Mouse (Mus musculus) MEL (cell line): ENCODE results near the gene Nfix. TPM values are rescaled to one million over a fixed set of nuclear protein-coding genes. Genes with fewer than 3 reads are reported as not detected.

Source experiments
- DNase-seq: peaks from one replicate; pipeline ENCODE4 v3.0.0; 2011; ENCODE audit warnings: low read depth, low spot score
- H3K27ac ChIP-seq: 2 replicates; pipeline ENCODE4 v1.5.1; 2012; ENCODE audit warnings: low read depth, mild to moderate bottlenecking, control low read depth, low read length, moderate library complexity; ENCODE audit not compliant: control insufficient read depth
- H3K27me3 ChIP-seq, 2 experiments: fragments of 150-350 bp in 1 of 2; sonication (generic) in 1 of 2; 2 replicates each; pipeline ENCODE4 v1.6.1; 2012; ENCODE audit warnings: low read length in 2 of 2, mild to moderate bottlenecking in 2 of 2, improper control_type of control experiment in 1 of 2, moderate library complexity in 1 of 2; ENCODE audit not compliant: insufficient read depth in 2 of 2, control insufficient read depth in 1 of 2
- H3K36me3 ChIP-seq, 2 experiments: 2 replicates each; pipeline ENCODE4 v1.6.1; 2012 to 2014; ENCODE audit warnings: low read length in 2 of 2, improper control_type of control experiment in 1 of 2, inconsistent platforms in 1 of 2, mild to moderate bottlenecking in 1 of 2; ENCODE audit not compliant: insufficient read depth in 2 of 2, control insufficient read depth in 1 of 2
- H3K4me1 ChIP-seq, 2 experiments: fragments of 150-350 bp in 1 of 2; sonication (generic) in 1 of 2; 2 replicates each; pipeline ENCODE4 v1.6.1; 2012; ENCODE audit warnings: low read length in 2 of 2, improper control_type of control experiment in 1 of 2, mild to moderate bottlenecking in 1 of 2; ENCODE audit not compliant: insufficient read depth in 2 of 2, control insufficient read depth in 1 of 2
- H3K4me3 ChIP-seq, 2 experiments: fragments of 150-350 bp in 1 of 2; sonication (generic) in 1 of 2; 2 replicates each; pipeline ENCODE4 v1.5.1; 2012; ENCODE audit warnings: low read depth in 2 of 2, low read length in 2 of 2, mild to moderate bottlenecking in 2 of 2, moderate library complexity in 2 of 2, control low read depth in 1 of 2, improper control_type of control experiment in 1 of 2; ENCODE audit not compliant: control insufficient read depth in 1 of 2, insufficient read depth in 1 of 2
- H3K79me2 ChIP-seq: 2 replicates; pipeline ENCODE4 v1.6.1; 2012; ENCODE audit warnings: mild to moderate bottlenecking, low read length, moderate library complexity; ENCODE audit not compliant: control insufficient read depth, poor library complexity, insufficient read depth
- H3K9ac ChIP-seq: 2 replicates; pipeline ENCODE4 v1.6.1; 2012; ENCODE audit warnings: low read depth, mild to moderate bottlenecking, control low read depth, low read length, moderate library complexity; ENCODE audit not compliant: control insufficient read depth, poor library complexity, severe bottlenecking
- H3K9me3 ChIP-seq: fragments of 150-350 bp; sonication (generic); replicated peaks from 2 replicates; pipeline ENCODE4 v1.6.1; 2012; ENCODE audit warnings: mild to moderate bottlenecking, low read length, improper control_type of control experiment, moderate library complexity; ENCODE audit not compliant: insufficient read depth
- BHLHE40 ChIP-seq: IDR thresholded peaks from 2 replicates; pipeline ENCODE4 v1.6.1; 2012; ENCODE audit warnings: low read depth, mild to moderate bottlenecking, inconsistent platforms, low read length, improper control_type of control experiment, borderline replicate concordance
- CHD1 ChIP-seq: IDR thresholded peaks from 2 replicates; pipeline ENCODE4 v1.6.1; 2012; ENCODE audit warnings: low read depth, mild to moderate bottlenecking, inconsistent platforms, low read length, improper control_type of control experiment
- E2F4 ChIP-seq: IDR thresholded peaks from 2 replicates; pipeline ENCODE4 v1.6.1; 2011; ENCODE audit warnings: low read depth, low read length, improper control_type of control experiment, borderline replicate concordance
- ELF1 ChIP-seq: IDR thresholded peaks from 2 replicates; pipeline ENCODE4 v1.6.1; 2014; ENCODE audit warnings: low read depth, mild to moderate bottlenecking, inconsistent platforms, low read length, improper control_type of control experiment, moderate library complexity
- EP300 ChIP-seq, 2 experiments: IDR thresholded peaks; 2 replicates each; pipeline ENCODE4 v1.6.1; 2011; ENCODE audit warnings: improper control_type of control experiment in 2 of 2, low read length in 2 of 2, low read depth in 1 of 2, mild to moderate bottlenecking in 1 of 2
- ETS1 ChIP-seq: IDR thresholded peaks from 2 replicates; pipeline ENCODE4 v1.6.1; 2012; ENCODE audit warnings: low read depth, mild to moderate bottlenecking, inconsistent platforms, low read length, improper control_type of control experiment, moderate library complexity
- GATA1 ChIP-seq: IDR thresholded peaks from 2 replicates; pipeline ENCODE4 v1.6.1; 2011; ENCODE audit warnings: low read depth, low read length, improper control_type of control experiment
- JUND ChIP-seq: IDR thresholded peaks from 2 replicates; pipeline ENCODE4 v1.6.1; 2011; ENCODE audit warnings: low read depth, mild to moderate bottlenecking, improper control_type of control experiment, low read length
- KAT2A ChIP-seq: conservative IDR thresholded peaks from 2 replicates; pipeline ENCODE4 v1.6.1; 2012; ENCODE audit warnings: low read depth, low read length, improper control_type of control experiment, inconsistent platforms
- MAFK ChIP-seq: IDR thresholded peaks from 2 replicates; pipeline ENCODE4 v1.6.1; 2011; ENCODE audit warnings: low read depth, mild to moderate bottlenecking, low read length, improper control_type of control experiment, borderline replicate concordance
- MAX ChIP-seq: IDR thresholded peaks from 2 replicates; pipeline ENCODE4 v1.6.1; 2011; ENCODE audit warnings: low read length, improper control_type of control experiment
- MAZ ChIP-seq: IDR thresholded peaks from 2 replicates; pipeline ENCODE4 v1.6.1; 2012; ENCODE audit warnings: low read depth, mild to moderate bottlenecking, inconsistent platforms, low read length, improper control_type of control experiment
- MEF2A ChIP-seq: IDR thresholded peaks from 2 replicates; pipeline ENCODE4 v1.6.1; 2014; ENCODE audit warnings: low read depth, mild to moderate bottlenecking, inconsistent platforms, low read length, improper control_type of control experiment; ENCODE audit not compliant: poor library complexity, insufficient replicate concordance, severe bottlenecking; ENCODE audit errors: extremely low read depth
- MYC ChIP-seq: IDR thresholded peaks from 2 replicates; pipeline ENCODE4 v1.6.1; 2011; ENCODE audit warnings: low read depth, mild to moderate bottlenecking, low read length, improper control_type of control experiment, moderate library complexity
- NELFE ChIP-seq: IDR thresholded peaks from 2 replicates; pipeline ENCODE4 v1.6.1; 2011; ENCODE audit warnings: low read depth, low read length, improper control_type of control experiment
- POLR2A ChIP-seq, 2 experiments: IDR thresholded peaks; 2 replicates each; pipeline ENCODE4 v1.6.1; 2011 to 2012; ENCODE audit warnings: low read length in 2 of 2, mild to moderate bottlenecking in 2 of 2, control low read depth in 1 of 2, improper control_type of control experiment in 1 of 2, low read depth in 1 of 2, moderate library complexity in 1 of 2; ENCODE audit not compliant: control insufficient read depth in 1 of 2, insufficient read depth in 1 of 2, poor library complexity in 1 of 2
- POLR2AphosphoS2 ChIP-seq: IDR thresholded peaks from 2 replicates; pipeline ENCODE4 v1.6.1; 2011; ENCODE audit warnings: low read length, improper control_type of control experiment
- RAD21 ChIP-seq: IDR thresholded peaks from 2 replicates; pipeline ENCODE4 v1.6.1; 2011; ENCODE audit warnings: mild to moderate bottlenecking, low read depth, low read length, improper control_type of control experiment
- RCOR1 ChIP-seq: IDR thresholded peaks from 2 replicates; pipeline ENCODE4 v1.6.1; 2012; ENCODE audit warnings: low read depth, mild to moderate bottlenecking, inconsistent platforms, low read length, improper control_type of control experiment
- SIN3A ChIP-seq: IDR thresholded peaks from 2 replicates; pipeline ENCODE4 v1.6.1; 2012; ENCODE audit warnings: low read length, improper control_type of control experiment, inconsistent platforms
- SMC3 ChIP-seq: IDR thresholded peaks from 2 replicates; pipeline ENCODE4 v1.6.1; 2011; ENCODE audit warnings: low read depth, low read length, improper control_type of control experiment
- TAL1 ChIP-seq: IDR thresholded peaks from 2 replicates; pipeline ENCODE4 v1.6.1; 2012; ENCODE audit warnings: mild to moderate bottlenecking, inconsistent platforms, low read length, moderate library complexity, mixed read lengths
- TCF12 ChIP-seq: IDR thresholded peaks from 2 replicates; pipeline ENCODE4 v1.6.1; 2014; ENCODE audit warnings: low read depth, mild to moderate bottlenecking, inconsistent platforms, low read length, improper control_type of control experiment, moderate library complexity
- UBTF ChIP-seq: IDR thresholded peaks from 2 replicates; pipeline ENCODE4 v1.6.1; 2012; ENCODE audit warnings: low read depth, mild to moderate bottlenecking, inconsistent platforms, low read length, improper control_type of control experiment, moderate library complexity, borderline replicate concordance; ENCODE audit not compliant: insufficient read depth
- ZC3H11A ChIP-seq: IDR thresholded peaks from 2 replicates; pipeline ENCODE4 v1.6.1; 2012; ENCODE audit warnings: low read depth, mild to moderate bottlenecking, inconsistent platforms, low read length, improper control_type of control experiment
- polyA plus RNA-seq, 2 experiments: library from polyadenylated mRNA; stranded (reverse) in 1 of 2; unstranded in 1 of 2; fragments of >175 nt in 1 of 2; fragments of >200 nt in 1 of 2; gene quantifications; 2 replicates each; pipeline versions ENCODE4 v1.2.1 to v1.2.4; 2012; ENCODE audit warnings: low replicate concordance in 2 of 2, low read depth in 1 of 2; ENCODE audit not compliant: insufficient read length in 2 of 2, insufficient read depth in 1 of 2, missing spikeins in 1 of 2
- total RNA-seq: library from RNA; depleted of rRNA; stranded (reverse); fragments of 300-350 nt; gene quantifications from 2 replicates; pipeline ENCODE4 v1.2.3, GENCODE M21; 2012

Nfix gene
- total and polyA plus RNA-seq, 3 experiments = 14.4 to 29.1 TPM; not detected in 1

DNA sequence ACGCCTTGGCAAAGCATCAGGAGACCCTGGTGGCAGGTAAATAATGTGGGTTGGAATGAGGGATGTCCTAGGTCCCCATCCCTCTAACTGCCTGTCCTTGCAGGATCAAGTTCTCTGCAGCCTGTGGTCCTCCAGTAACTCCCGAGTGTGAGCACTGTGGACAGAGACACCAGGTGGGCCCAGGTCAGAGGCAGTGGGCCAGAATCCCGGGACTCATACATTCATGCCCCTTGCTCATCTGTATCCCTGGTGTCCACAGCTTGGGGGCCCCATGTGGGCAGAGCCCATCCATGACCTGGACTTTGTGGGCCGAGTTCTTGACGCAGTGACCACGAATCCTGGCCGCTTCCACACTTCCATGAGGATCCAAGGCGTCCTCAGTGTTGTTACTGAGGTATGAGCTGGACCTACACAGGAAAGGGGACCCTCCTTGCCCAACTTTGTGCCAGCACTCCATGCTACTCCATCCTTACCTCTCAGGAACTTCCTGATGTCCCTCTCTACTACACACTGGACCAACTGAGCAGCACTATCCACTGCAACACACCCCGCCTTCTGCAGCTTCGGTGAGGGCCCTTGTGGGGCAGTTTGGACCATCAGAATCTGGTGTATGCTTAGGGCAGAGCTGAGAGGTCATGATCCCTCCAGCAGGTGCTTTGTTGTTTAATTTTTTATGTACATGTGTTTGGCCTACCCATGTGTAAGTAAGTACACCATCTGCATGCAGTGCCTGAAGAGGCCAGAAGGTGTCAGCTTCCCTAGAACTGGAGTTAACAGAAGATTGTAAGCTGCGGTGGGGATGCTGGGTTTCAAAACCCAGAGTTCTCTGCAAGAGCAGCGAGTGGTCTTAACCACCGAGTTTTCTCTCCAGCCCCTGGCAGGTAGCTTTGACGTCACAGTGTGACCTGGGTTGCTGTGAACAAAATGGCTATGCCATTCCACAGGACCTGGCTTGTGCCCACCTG lies 102.7 kb downstream of the Nfix start (continued):
- peak; percentile 82 for TF ChIP-seq SMC3
- no peak for TF ChIP-seq GATA1
- TF ChIP-seq KAT2A = no peak
- peak; percentile 56 for TF ChIP-seq ZC3H11A
- no peak; a peak in 1 of 4 replicates for TF ChIP-seq POLR2A (IDR thresholded peaks at IDR 0.05; ENCODE audit: control insufficient read depth in 1 of 2, insufficient read depth in 1 of 2, low read depth in 1 of 2, low read length in 2 of 2, poor library complexity in 1 of 2)
- TF ChIP-seq MAFK = no peak
- no peak for TF ChIP-seq EP300 (IDR thresholded peaks at IDR 0.05; ENCODE audit: low read depth in 1 of 2, low read length in 2 of 2)
- no peak for TF ChIP-seq TAL1
- TF ChIP-seq MEF2A = no peak
- no peak for TF ChIP-seq BHLHE40
- no peak for TF ChIP-seq NELFE
- TF ChIP-seq E2F4 = no peak
- TF ChIP-seq RCOR1 = no peak
- peak; percentile 36 for TF ChIP-seq RAD21
- no peak for TF ChIP-seq ELF1
- peak; percentile 49; the same call in 1 of the 2 replicates for TF ChIP-seq MYC
- TF ChIP-seq MAZ = peak; percentile 51; the same call in 1 of the 2 replicates
- no peak for TF ChIP-seq UBTF
- TF ChIP-seq POLR2AphosphoS2 = no peak

DNA sequence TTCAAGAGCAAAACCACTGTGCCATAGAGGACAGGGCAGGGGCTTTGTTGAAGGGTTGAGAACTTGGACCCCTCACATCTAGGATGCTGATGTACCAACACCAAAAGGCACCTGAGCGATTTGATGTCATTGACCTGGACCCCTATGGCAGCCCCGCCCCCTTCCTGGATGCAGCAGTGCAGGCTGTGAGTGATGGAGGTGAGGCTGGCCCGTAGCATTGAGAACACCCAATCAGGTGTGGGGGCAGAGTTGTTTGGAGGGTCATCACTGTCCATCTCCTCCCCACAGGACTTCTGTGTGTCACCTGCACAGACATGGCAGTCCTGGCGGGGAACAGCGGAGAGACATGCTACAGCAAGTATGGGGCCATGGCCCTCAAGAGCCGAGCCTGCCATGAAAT lies 105.0 kb downstream of the Nfix start:
- H3K27ac ChIP-seq = no peak overlapping the region
- no peak overlapping the region for H3K4me3 ChIP-seq
- peaks cover 9% of the 10 kb centered on the region for H3K79me2 ChIP-seq
- no peak for TF ChIP-seq MYC
- TF ChIP-seq CHD1 = no peak
- TF ChIP-seq TCF12 = no peak
- no peak for TF ChIP-seq MAFK
- no peak for TF ChIP-seq SIN3A
- no peak for TF ChIP-seq GATA1
- no peak for TF ChIP-seq MAX
- no peak for TF ChIP-seq ETS1
- TF ChIP-seq UBTF = no peak
- no peak for TF ChIP-seq JUND
- no peak for TF ChIP-seq RCOR1
- no peak for TF ChIP-seq ELF1
- no peak for TF ChIP-seq KAT2A
- no peak for TF ChIP-seq EP300 (IDR thresholded peaks at IDR 0.05; ENCODE audit: low read depth in 1 of 2, low read length in 2 of 2)
- peaks cover 2 to 11% of the 10 kb centered on the region in 2 experiments for H3K36me3 ChIP-seq
- no peak for DNase-seq
- no peaks in the 10 kb centered on the region for H3K27me3 ChIP-seq
- no peaks in the 10 kb centered on the region for H3K9me3 ChIP-seq
- no peak overlapping the region for H3K9ac ChIP-seq
- H3K4me1 ChIP-seq = peaks cover 1 to 14% of the 10 kb centered on the region in 2 experiments; a peak in 3 of 4 replicates
